Mouse (Mus musculus): Measurements from ENCODE around the gene Slc5a9. TPM values are rescaled to one million over a fixed set of nuclear protein-coding genes. Genes with fewer than 3 reads are reported as not detected.

Gene Slc5a9
- total RNA-seq, 1 experiment: not detected

GRCm38 (mm10) chr4:111883543-111883942, 19.2 kb downstream of the Slc5a9 start:
- in situ Hi-C loops (cut with MboI; ENCODE audit: low sequenced_read_pairs in 2 of 2, unreplicated experiment in 2 of 2): no loop called here
- TF ChIP-seq ZC3H11A (IDR thresholded peaks at IDR 0.05; ENCODE audit: borderline replicate concordance, low read depth, low read length): no peak
- no peak for TF ChIP-seq CHD2 (IDR thresholded peaks at IDR 0.05; ENCODE audit: low read depth, low read length)
- no peak for TF ChIP-seq MAFK (IDR thresholded peaks at IDR 0.05; ENCODE audit: insufficient read depth, low read depth, low read length)
- TF ChIP-seq ZNF384 (IDR thresholded peaks at IDR 0.05; ENCODE audit: low read depth, low read length): no peak
- no peak for TF ChIP-seq HCFC1 (IDR thresholded peaks at IDR 0.05; ENCODE audit: borderline replicate concordance, insufficient read depth, low read length)
- H3K36me3 ChIP-seq (ENCODE audit: control insufficient read depth, insufficient read depth, low read length, poor library complexity, severe bottlenecking): no peaks in the 10 kb centered on the region

GRCm38 (mm10) chr4:111880112-111880875, 22.4 kb downstream of the Slc5a9 start:
- no peak overlapping the region for H3K27ac ChIP-seq (ENCODE audit: insufficient read depth, low read depth, low read length, poor library complexity, severe bottlenecking)
- H3K9ac ChIP-seq (ENCODE audit: insufficient read depth, low read depth, low read length, poor library complexity, severe bottlenecking): no peak overlapping the region
- TF ChIP-seq HCFC1 (IDR thresholded peaks at IDR 0.05; ENCODE audit: borderline replicate concordance, insufficient read depth, low read length) (no peak), CHD2 (IDR thresholded peaks at IDR 0.05; ENCODE audit: low read depth, low read length) (no peak), ZNF384 (IDR thresholded peaks at IDR 0.05; ENCODE audit: low read depth, low read length) (no peak), ZC3H11A (IDR thresholded peaks at IDR 0.05; ENCODE audit: borderline replicate concordance, low read depth, low read length) (no peak), MAFK (IDR thresholded peaks at IDR 0.05; ENCODE audit: insufficient read depth, low read depth, low read length) (no peak)
- H3K4me3 ChIP-seq (ENCODE audit: insufficient read depth in 1 of 2, low read depth in 1 of 2, low read length in 2 of 2, poor library complexity in 1 of 2, severe bottlenecking in 1 of 2): no peak overlapping the region
- in situ Hi-C loops (cut with MboI; ENCODE audit: low sequenced_read_pairs in 2 of 2, unreplicated experiment in 2 of 2): no loop called here
- no peaks in the 10 kb centered on the region for H3K36me3 ChIP-seq (ENCODE audit: control insufficient read depth, insufficient read depth, low read length, poor library complexity, severe bottlenecking)
- no peak for DNase-seq (ENCODE audit: low read depth, low spot score)
- no peaks in the 10 kb centered on the region for H3K4me1 ChIP-seq (ENCODE audit: control insufficient read depth in 2 of 2, insufficient read depth in 2 of 2, low read length in 2 of 2, poor library complexity in 1 of 2)
- H3K9me3 ChIP-seq (ENCODE audit: control insufficient read depth, insufficient read depth, low read depth, low read length): no peaks in the 10 kb centered on the region

More at GRCm38 (mm10) chr4:111883543-111883942, 19.2 kb downstream of the Slc5a9 start:
- Histone ChIP-seq H3K9ac (ENCODE audit: insufficient read depth, low read depth, low read length, poor library complexity, severe bottlenecking) (no peak overlapping the region), H3K4me3 (ENCODE audit: insufficient read depth in 1 of 2, low read depth in 1 of 2, low read length in 2 of 2, poor library complexity in 1 of 2, severe bottlenecking in 1 of 2) (no peak overlapping the region), H3K27ac (ENCODE audit: insufficient read depth, low read depth, low read length, poor library complexity, severe bottlenecking) (no peak overlapping the region), H3K4me1 (ENCODE audit: control insufficient read depth in 2 of 2, insufficient read depth in 2 of 2, low read length in 2 of 2, poor library complexity in 1 of 2) (no peaks in the 10 kb centered on the region), H3K9me3 (ENCODE audit: control insufficient read depth, insufficient read depth, low read depth, low read length) (no peaks in the 10 kb centered on the region)
- no peak for DNase-seq (ENCODE audit: low read depth, low spot score)

GRCm38 (mm10) chr4:111867743-111868401, 34.8 kb downstream of the Slc5a9 start:
- in situ Hi-C loops (cut with MboI; ENCODE audit: low sequenced_read_pairs in 2 of 2, unreplicated experiment in 2 of 2): no loop called here
- no peak overlapping the region for H3K27ac ChIP-seq (ENCODE audit: insufficient read depth, low read depth, low read length, poor library complexity, severe bottlenecking)
- H3K9ac ChIP-seq (ENCODE audit: insufficient read depth, low read depth, low read length, poor library complexity, severe bottlenecking): no peak overlapping the region

GRCm38 (mm10) chr4:111866701-111867100, 36.0 kb downstream of the Slc5a9 start:
- in situ Hi-C loops (cut with MboI; ENCODE audit: low sequenced_read_pairs in 2 of 2, unreplicated experiment in 2 of 2): no loop called here
- TF ChIP-seq ZNF384 (IDR thresholded peaks at IDR 0.05; ENCODE audit: low read depth, low read length) (no peak), MAFK (IDR thresholded peaks at IDR 0.05; ENCODE audit: insufficient read depth, low read depth, low read length) (no peak), CHD2 (IDR thresholded peaks at IDR 0.05; ENCODE audit: low read depth, low read length) (no peak), HCFC1 (IDR thresholded peaks at IDR 0.05; ENCODE audit: borderline replicate concordance, insufficient read depth, low read length) (no peak), ZC3H11A (IDR thresholded peaks at IDR 0.05; ENCODE audit: borderline replicate concordance, low read depth, low read length) (no peak)
- Histone ChIP-seq H3K9ac (ENCODE audit: insufficient read depth, low read depth, low read length, poor library complexity, severe bottlenecking) (no peak overlapping the region), H3K4me3 (ENCODE audit: insufficient read depth in 1 of 2, low read depth in 1 of 2, low read length in 2 of 2, poor library complexity in 1 of 2, severe bottlenecking in 1 of 2) (no peak overlapping the region), H3K36me3 (ENCODE audit: control insufficient read depth, insufficient read depth, low read length, poor library complexity, severe bottlenecking) (no peaks in the 10 kb centered on the region), H3K27ac (ENCODE audit: insufficient read depth, low read depth, low read length, poor library complexity, severe bottlenecking) (no peak overlapping the region), H3K9me3 (ENCODE audit: control insufficient read depth, insufficient read depth, low read depth, low read length) (no peaks in the 10 kb centered on the region), H3K4me1 (ENCODE audit: control insufficient read depth in 2 of 2, insufficient read depth in 2 of 2, low read length in 2 of 2, poor library complexity in 1 of 2) (no peaks in the 10 kb centered on the region)
- DNase-seq (ENCODE audit: low read depth, low spot score): no peak

More at GRCm38 (mm10) chr4:111867743-111868401, 34.8 kb downstream of the Slc5a9 start:
- H3K36me3 ChIP-seq (ENCODE audit: control insufficient read depth, insufficient read depth, low read length, poor library complexity, severe bottlenecking): no peaks in the 10 kb centered on the region
- H3K4me3 ChIP-seq (ENCODE audit: insufficient read depth in 1 of 2, low read depth in 1 of 2, low read length in 2 of 2, poor library complexity in 1 of 2, severe bottlenecking in 1 of 2): no peak overlapping the region
- H3K9me3 ChIP-seq (ENCODE audit: control insufficient read depth, insufficient read depth, low read depth, low read length): no peaks in the 10 kb centered on the region
- TF ChIP-seq CHD2 (IDR thresholded peaks at IDR 0.05; ENCODE audit: low read depth, low read length): no peak
- no peak for TF ChIP-seq ZC3H11A (IDR thresholded peaks at IDR 0.05; ENCODE audit: borderline replicate concordance, low read depth, low read length)
- TF ChIP-seq MAFK (IDR thresholded peaks at IDR 0.05; ENCODE audit: insufficient read depth, low read depth, low read length): no peak
- no peak for TF ChIP-seq HCFC1 (IDR thresholded peaks at IDR 0.05; ENCODE audit: borderline replicate concordance, insufficient read depth, low read length)
- TF ChIP-seq ZNF384 (IDR thresholded peaks at IDR 0.05; ENCODE audit: low read depth, low read length): no peak
- no peak for DNase-seq (ENCODE audit: low read depth, low spot score)
- no peaks in the 10 kb centered on the region for H3K4me1 ChIP-seq (ENCODE audit: control insufficient read depth in 2 of 2, insufficient read depth in 2 of 2, low read length in 2 of 2, poor library complexity in 1 of 2)

Data from ES-E14 (cell line).